36 mouse cellular contexts compared by ENCODE assay signal in genomic region chr7:63871698-63872097, GRCm38 (mm10). TPM values are rescaled to one million over a fixed set of nuclear protein-coding genes. Genes with fewer than 3 reads are reported as not detected.
"Had no signal": no experiment of that assay in that cellular context is flagged by ENCODE, and none has a peak within 500 bp of the region (broad histone marks: within the 10 kb centered on the region; RNA-seq: fewer than 3 reads in every experiment).

No protein-coding gene starts in this region.

- H3K36me3 ChIP-seq: heart, embryonic 10.5 days; heart, embryonic 12.5 days; hindbrain, embryonic 10.5 days; hindbrain, embryonic 12.5 days; kidney, embryonic 15.5 days; limb, embryonic 10.5 days; limb, embryonic 12.5 days; liver, embryonic 13.5 days; liver, embryonic 15.5 days had no signal

- H3K9ac ChIP-seq: forebrain, postnatal 0 days; heart, embryonic 12.5 days; hindbrain, embryonic 12.5 days; hindbrain, embryonic 14.5 days; kidney, embryonic 15.5 days; limb, embryonic 12.5 days; liver, embryonic 13.5 days; liver, embryonic 15.5 days had no signal

- H3K4me3 ChIP-seq: heart, embryonic 10.5 days; heart, embryonic 12.5 days; hindbrain, embryonic 10.5 days; hindbrain, embryonic 12.5 days; kidney, embryonic 15.5 days; left cerebral cortex, adult 2 months; limb, embryonic 10.5 days; limb, embryonic 12.5 days; liver, embryonic 13.5 days; liver, embryonic 15.5 days had no signal

- H3K27me3 ChIP-seq: heart, embryonic 12.5 days; hindbrain, embryonic 12.5 days; kidney, embryonic 15.5 days; limb, embryonic 12.5 days had no signal

- H3K9me3 ChIP-seq: heart, embryonic 10.5 days; heart, embryonic 12.5 days; hindbrain, embryonic 10.5 days; hindbrain, embryonic 12.5 days; kidney, embryonic 15.5 days; limb, embryonic 10.5 days; limb, embryonic 12.5 days; liver, embryonic 13.5 days; liver, embryonic 15.5 days had no signal

- ATAC-seq: forebrain, postnatal 0 days; hindbrain, embryonic 16.5 days; inflammation-experienced regulatory T-cells, adult 6 months; intestine, embryonic 16.5 days had no signal

- H3K4me2 ChIP-seq: heart, embryonic 12.5 days; hindbrain, embryonic 12.5 days; hindbrain, embryonic 14.5 days; kidney, embryonic 15.5 days; limb, embryonic 12.5 days; liver, embryonic 11.5 days; liver, embryonic 13.5 days; liver, embryonic 15.5 days had no signal

- H3K4me1 ChIP-seq: hindbrain, embryonic 10.5 days; hindbrain, embryonic 12.5 days; liver, embryonic 15.5 days had no signal

- DNase-seq: forebrain, postnatal 0 days; gastrocnemius, postnatal 14 days; gastrocnemius, postnatal 36 days; heart, adult 18-20 months; heart, postnatal 10 days; heart, postnatal 4 days; kidney, adult 18-20 months; kidney, postnatal 14 days; kidney, postnatal 36 days; layer of hippocampus, adult 9-11 months; liver; liver, embryonic 13.5 days had no signal

- H3K27ac ChIP-seq: heart, embryonic 10.5 days; hindbrain, embryonic 10.5 days; hindbrain, embryonic 12.5 days; hindbrain, embryonic 14.5 days; kidney, embryonic 15.5 days; left cerebral cortex, adult 2 months; limb, embryonic 10.5 days; limb, embryonic 12.5 days; liver, embryonic 13.5 days; liver, embryonic 15.5 days had no signal

RNA-seq across cellular contexts. Expression of gene E030018B13Rik, which starts 45.0 kb away (rescaled TPM):
- total RNA-seq: forebrain, postnatal 0 days; gastrocnemius, adult 18-20 months; gastrocnemius, adult 8-10 months; gastrocnemius, postnatal 14 days; gastrocnemius, postnatal 36 days; heart, adult 18-20 months; heart, adult 8-10 months; heart, postnatal 10 days; heart, postnatal 25 days; heart, postnatal 4 days; layer of hippocampus, adult 8-10 months; layer of hippocampus, postnatal 25 days; left cerebral cortex, adult 2 months; left cerebral cortex, postnatal 14 days; left cerebral cortex, postnatal 36 days had no signal
- polyA plus RNA-seq: forebrain, postnatal 0 days; heart, embryonic 12.5 days; heart, embryonic 14.5 days; hindbrain, embryonic 10.5 days; hindbrain, embryonic 14.5 days; hindbrain, embryonic 16.5 days; intestine, embryonic 16.5 days; kidney, embryonic 15.5 days; limb, embryonic 10.5 days; limb, embryonic 12.5 days; limb, embryonic 14.5 days; liver, embryonic 11.5 days; liver, embryonic 13.5 days; liver, embryonic 15.5 days had no signal
